Mouse (Mus musculus): ENCODE data around the gene Lima1. TPM values are rescaled to one million over a fixed set of nuclear protein-coding genes. Genes with fewer than 3 reads are reported as not detected.

Lima1 gene
- polyA plus RNA-seq, 1 experiment from 2014 or later = 69.4 TPM

GRCm38 (mm10) chr15:99904841-99905240, 29.6 kb upstream of the Lima1 start:
- H3K4me2 ChIP-seq (replicated peaks; ENCODE audit: low read depth, low read length) = no peak overlapping the region
- WGBS = 88% methylated on average over 9 of the region's 9 CpGs
- no peak overlapping the region for H3K27ac ChIP-seq (ENCODE audit: low read length)
- no peaks in the 10 kb centered on the region for H3K9me3 ChIP-seq (ENCODE audit: control insufficient read depth, low read depth, low read length)
- H3K36me3 ChIP-seq (ENCODE audit: control insufficient read depth, insufficient read depth, low read length) = no peaks in the 10 kb centered on the region
- no peak overlapping the region for H3K4me3 ChIP-seq (ENCODE audit: low read depth, low read length)
- ATAC-seq (ENCODE audit: insufficient number of reproducible peaks, insufficient read depth, low FRiP score, low read depth) = no peak
- H3K27me3 ChIP-seq (ENCODE audit: control insufficient read depth, insufficient read depth, low read length) = no peaks in the 10 kb centered on the region
- H3K9ac ChIP-seq (replicated peaks; ENCODE audit: low read depth, low read length) = no peak overlapping the region
- H3K4me1 ChIP-seq (ENCODE audit: control insufficient read depth, insufficient read depth, low read length) = no peaks in the 10 kb centered on the region

- WGBS = 1% methylated on average over 4 of the region's 4 CpGs
- ATAC-seq (ENCODE audit: insufficient number of reproducible peaks, insufficient read depth, low FRiP score, low read depth) = peak; percentile 61; the same call in 1 of the 2 replicates
- Histone ChIP-seq H3K27me3 (ENCODE audit: control insufficient read depth, insufficient read depth, low read length) (no peaks in the 10 kb centered on the region), H3K4me1 (ENCODE audit: control insufficient read depth, insufficient read depth, low read length) (no peaks in the 10 kb centered on the region), H3K4me2 (replicated peaks; ENCODE audit: low read depth, low read length) (no peak overlapping the region), H3K36me3 (ENCODE audit: control insufficient read depth, insufficient read depth, low read length) (no peaks in the 10 kb centered on the region), H3K4me3 (ENCODE audit: low read depth, low read length) (no peak overlapping the region), H3K9ac (replicated peaks; ENCODE audit: low read depth, low read length) (no peak overlapping the region), H3K27ac (ENCODE audit: low read length) (no peak overlapping the region), H3K9me3 (ENCODE audit: control insufficient read depth, low read depth, low read length) (no peaks in the 10 kb centered on the region)
These were observed 29.1 kb upstream of the Lima1 start for GRCm38 (mm10) chr15:99904333-99904732.

- H3K27me3 ChIP-seq (ENCODE audit: control insufficient read depth, insufficient read depth, low read length) = no peaks in the 10 kb centered on the region
- H3K4me3 ChIP-seq (ENCODE audit: low read depth, low read length) = no peak overlapping the region
- H3K9ac ChIP-seq (replicated peaks; ENCODE audit: low read depth, low read length) = no peak overlapping the region
- H3K36me3 ChIP-seq (ENCODE audit: control insufficient read depth, insufficient read depth, low read length) = no peaks in the 10 kb centered on the region
- H3K9me3 ChIP-seq (ENCODE audit: control insufficient read depth, low read depth, low read length) = no peaks in the 10 kb centered on the region
- H3K4me2 ChIP-seq (replicated peaks; ENCODE audit: low read depth, low read length) = no peak overlapping the region
- H3K27ac ChIP-seq (ENCODE audit: low read length) = no peak overlapping the region
- 84% methylated on average over 5 of the region's 5 CpGs for WGBS
- ATAC-seq (ENCODE audit: insufficient number of reproducible peaks, insufficient read depth, low FRiP score, low read depth) = no peak
- H3K4me1 ChIP-seq (ENCODE audit: control insufficient read depth, insufficient read depth, low read length) = no peaks in the 10 kb centered on the region
These were observed 28.0 kb upstream of the Lima1 start for GRCm38 (mm10) chr15:99903227-99903626.

- no peak overlapping the region for H3K4me2 ChIP-seq (replicated peaks; ENCODE audit: low read depth, low read length)
- WGBS = 64% methylated on average over 5 of the region's 5 CpGs
- H3K36me3 ChIP-seq (ENCODE audit: control insufficient read depth, insufficient read depth, low read length) = no peaks in the 10 kb centered on the region
- ATAC-seq (ENCODE audit: insufficient number of reproducible peaks, insufficient read depth, low FRiP score, low read depth) = no peak
- H3K9me3 ChIP-seq (ENCODE audit: control insufficient read depth, low read depth, low read length) = no peaks in the 10 kb centered on the region
- no peak overlapping the region for H3K27ac ChIP-seq (ENCODE audit: low read length)
- H3K4me1 ChIP-seq (ENCODE audit: control insufficient read depth, insufficient read depth, low read length) = no peaks in the 10 kb centered on the region
- H3K9ac ChIP-seq (replicated peaks; ENCODE audit: low read depth, low read length) = no peak overlapping the region
- H3K27me3 ChIP-seq (ENCODE audit: control insufficient read depth, insufficient read depth, low read length) = no peaks in the 10 kb centered on the region
- H3K4me3 ChIP-seq (ENCODE audit: low read depth, low read length) = no peak overlapping the region
These were observed 27.5 kb upstream of the Lima1 start for GRCm38 (mm10) chr15:99902786-99903185.

GRCm38 (mm10) chr15:99896621-99897020, 21.4 kb upstream of the Lima1 start:
- no peak overlapping the region for H3K9ac ChIP-seq (replicated peaks; ENCODE audit: low read depth, low read length)
- H3K27me3 ChIP-seq (ENCODE audit: control insufficient read depth, insufficient read depth, low read length) = no peaks in the 10 kb centered on the region
- no peak overlapping the region for H3K4me3 ChIP-seq (ENCODE audit: low read depth, low read length)
- H3K4me1 ChIP-seq (ENCODE audit: control insufficient read depth, insufficient read depth, low read length) = 0 out of 2 replicates have a peak, but pooled peaks cover 3% of the 10 kb centered on the region
- no peak overlapping the region for H3K27ac ChIP-seq (ENCODE audit: low read length)
- no peak overlapping the region for H3K4me2 ChIP-seq (replicated peaks; ENCODE audit: low read depth, low read length)
- ATAC-seq (ENCODE audit: insufficient number of reproducible peaks, insufficient read depth, low FRiP score, low read depth) = no peak
- H3K9me3 ChIP-seq (ENCODE audit: control insufficient read depth, low read depth, low read length) = no peaks in the 10 kb centered on the region
- no peaks in the 10 kb centered on the region for H3K36me3 ChIP-seq (ENCODE audit: control insufficient read depth, insufficient read depth, low read length)

GRCm38 (mm10) chr15:99891355-99891754, 16.1 kb upstream of the Lima1 start:
- no peak for ATAC-seq (ENCODE audit: insufficient number of reproducible peaks, insufficient read depth, low FRiP score, low read depth)
- 0 out of 2 replicates have a peak overlapping the region, but pooled peaks have one; percentile 24 for H3K4me2 ChIP-seq (replicated peaks; ENCODE audit: low read depth, low read length)

GRCm38 (mm10) chr15:99890412-99891236, 15.4 kb upstream of the Lima1 start:
- no peak overlapping the region for H3K9ac ChIP-seq (replicated peaks; ENCODE audit: low read depth, low read length)
- peaks cover 12% of the 10 kb centered on the region; the same call in 1 of the 2 replicates for H3K4me1 ChIP-seq (ENCODE audit: control insufficient read depth, insufficient read depth, low read length)
- H3K27me3 ChIP-seq (ENCODE audit: control insufficient read depth, insufficient read depth, low read length) = no peaks in the 10 kb centered on the region
- WGBS = 36% methylated on average over 19 of the region's 19 CpGs
- H3K4me3 ChIP-seq (ENCODE audit: low read depth, low read length) = no peak overlapping the region
- H3K9me3 ChIP-seq (ENCODE audit: control insufficient read depth, low read depth, low read length) = no peaks in the 10 kb centered on the region
- ATAC-seq (ENCODE audit: insufficient number of reproducible peaks, insufficient read depth, low FRiP score, low read depth) = peak; percentile 80
- peak overlapping the region; percentile 24; the same call in 1 of the 2 replicates for H3K4me2 ChIP-seq (replicated peaks; ENCODE audit: low read depth, low read length)
- no peaks in the 10 kb centered on the region for H3K36me3 ChIP-seq (ENCODE audit: control insufficient read depth, insufficient read depth, low read length)
- peak overlapping the region; percentile 33; the same call in 1 of the 2 replicates for H3K27ac ChIP-seq (ENCODE audit: low read length)

More at GRCm38 (mm10) chr15:99891355-99891754, 16.1 kb upstream of the Lima1 start:
- Histone ChIP-seq H3K27ac (ENCODE audit: low read length) (no peak overlapping the region; the same call in 1 of the 2 replicates), H3K9ac (replicated peaks; ENCODE audit: low read depth, low read length) (no peak overlapping the region), H3K9me3 (ENCODE audit: control insufficient read depth, low read depth, low read length) (no peaks in the 10 kb centered on the region), H3K36me3 (ENCODE audit: control insufficient read depth, insufficient read depth, low read length) (no peaks in the 10 kb centered on the region), H3K4me1 (ENCODE audit: control insufficient read depth, insufficient read depth, low read length) (peaks cover 12% of the 10 kb centered on the region; the same call in 1 of the 2 replicates), H3K4me3 (ENCODE audit: low read depth, low read length) (no peak overlapping the region), H3K27me3 (ENCODE audit: control insufficient read depth, insufficient read depth, low read length) (no peaks in the 10 kb centered on the region)
- WGBS = 83% methylated on average over 1 of the region's 3 CpGs

GRCm38 (mm10) chr15:99889275-99889874, 14.1 kb upstream of the Lima1 start:
- Histone ChIP-seq H3K9me3 (ENCODE audit: control insufficient read depth, low read depth, low read length) (no peaks in the 10 kb centered on the region), H3K4me2 (replicated peaks; ENCODE audit: low read depth, low read length) (no peak overlapping the region), H3K4me3 (ENCODE audit: low read depth, low read length) (no peak overlapping the region), H3K9ac (replicated peaks; ENCODE audit: low read depth, low read length) (no peak overlapping the region), H3K27ac (ENCODE audit: low read length) (no peak overlapping the region; the same call in 1 of the 2 replicates), H3K27me3 (ENCODE audit: control insufficient read depth, insufficient read depth, low read length) (no peaks in the 10 kb centered on the region), H3K4me1 (ENCODE audit: control insufficient read depth, insufficient read depth, low read length) (peaks cover 12% of the 10 kb centered on the region; the same call in 1 of the 2 replicates), H3K36me3 (ENCODE audit: control insufficient read depth, insufficient read depth, low read length) (no peaks in the 10 kb centered on the region)
- WGBS = 30% methylated on average over 8 of the region's 8 CpGs
- ATAC-seq (ENCODE audit: insufficient number of reproducible peaks, insufficient read depth, low FRiP score, low read depth) = peak; percentile 26; the same call in 1 of the 2 replicates

Measured in stomach, embryonic 14.5 days (tissue).